Comparison of ENCODE assay signal across 13 mouse cellular contexts in the genomic region with DNA sequence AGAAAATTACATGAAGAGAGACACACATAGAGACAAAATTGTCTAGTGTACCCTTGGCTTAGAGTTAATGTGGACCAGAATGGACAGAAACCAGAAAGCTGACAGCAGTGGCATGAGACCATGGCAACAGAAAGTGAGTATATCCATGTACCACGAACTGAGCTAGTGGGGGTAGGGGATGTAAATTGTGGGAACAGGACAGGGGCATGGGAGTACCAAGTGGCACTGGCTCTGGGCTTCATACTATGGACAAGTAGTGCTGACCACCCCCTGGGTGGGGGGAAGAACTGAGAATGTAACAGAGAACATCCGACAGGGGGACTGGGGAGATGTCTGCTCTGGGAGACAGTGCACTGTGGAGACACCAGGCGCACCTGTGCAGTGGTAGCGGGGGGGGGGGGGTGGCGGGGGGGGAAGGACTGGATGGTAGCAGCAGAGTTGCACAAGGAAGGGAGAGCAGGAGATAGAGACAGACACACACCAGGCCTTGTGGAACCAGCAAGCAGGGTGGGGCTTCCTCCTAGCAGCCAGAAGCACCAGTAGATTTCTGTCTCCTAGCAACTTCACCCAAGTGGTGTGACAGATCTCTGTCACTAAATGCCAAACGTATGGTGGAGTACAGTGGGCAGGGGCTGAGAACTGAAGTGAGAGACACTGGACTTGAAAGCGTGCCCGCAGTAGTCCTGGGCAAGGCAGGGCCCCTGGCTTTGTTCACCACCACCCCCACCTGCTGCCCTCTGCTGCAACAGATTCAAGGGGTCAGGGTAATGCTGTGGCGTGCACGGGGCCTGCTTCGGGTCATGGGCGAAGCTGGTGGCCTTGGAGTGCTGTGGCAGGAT.
DNase-seq lines count a peak whose midpoint lies in the region; ATAC-seq and TF ChIP-seq lines count a peak whose summit lies in the region.
"Had no signal": no experiment of that assay in that cellular context is flagged by ENCODE, and none has a peak within 500 bp of the region (broad histone marks: within the 10 kb centered on the region; RNA-seq: fewer than 3 reads in every experiment).

No protein-coding gene starts in this region.

- H3K4me1 ChIP-seq in heart, embryonic 11.5 days (ENCODE audit: control insufficient read depth, insufficient read depth, low read length): peaks cover 4% of the 10 kb centered on the region; the same call in 1 of the 2 replicates
- H3K4me1 ChIP-seq in lung, embryonic 15.5 days: 0 out of 2 replicates have a peak, but pooled peaks cover 8% of the 10 kb centered on the region
- H3K4me1 ChIP-seq in lung, adult 2 months (ENCODE audit: control insufficient read depth, insufficient read depth, low read length): peaks cover 9% of the 10 kb centered on the region; the same call in 1 of the 2 replicates
- peaks cover 12% of the 10 kb centered on the region for H3K4me1 ChIP-seq in forebrain, embryonic 10.5 days
- H3K4me1 ChIP-seq in midbrain, embryonic 16.5 days (ENCODE audit: control insufficient read depth, insufficient read depth, low read length): peaks cover 4% of the 10 kb centered on the region; the same call in 1 of the 2 replicates

- no peak for ATAC-seq in heart, embryonic 11.5 days (replicated peaks; ENCODE audit: insufficient number of reproducible peaks, low FRiP score, low TSS enrichment)
- peak; percentile 59 for ATAC-seq in lung, embryonic 15.5 days (ENCODE audit: borderline replicate concordance, extremely low read depth, low FRiP score, low TSS enrichment)
- ATAC-seq in midbrain, embryonic 16.5 days: peak; percentile 84
- ATAC-seq in erythroblast, adult 5-6 weeks (replicated peaks; ENCODE audit: low FRiP score, poor library complexity, severe bottlenecking): no peak
- ATAC-seq: liver, embryonic 12.5 days had no signal

- DNase-seq in heart, adult 11 months: peak; percentile 84
- no peak for DNase-seq in lung, adult 2 months
- DNase-seq in forebrain, embryonic 10.5 days (ENCODE audit: extremely low spot score, low spot score): no peak
- DNase-seq in kidney, adult 11 months: no peak
- DNase-seq: B cell, adult 2 months; cerebellum, postnatal 25 days; gastrocnemius, adult 2 months; kidney, adult 2 months had no signal

- TF ChIP-seq POLR2A in lung, adult 2 months (IDR thresholded peaks at IDR 0.05; ENCODE audit: borderline replicate concordance, extremely low read depth, low read depth, low read length): no peak

- H3K9me3 ChIP-seq in heart, embryonic 11.5 days (replicated peaks; ENCODE audit: control insufficient read depth, low read length): no peaks in the 10 kb centered on the region
- no peaks in the 10 kb centered on the region for H3K9me3 ChIP-seq in lung, embryonic 15.5 days
- no peaks in the 10 kb centered on the region for H3K9me3 ChIP-seq in forebrain, embryonic 10.5 days
- H3K9me3 ChIP-seq in midbrain, embryonic 16.5 days (replicated peaks; ENCODE audit: control insufficient read depth, low read length, poor library complexity, severe bottlenecking): no peaks in the 10 kb centered on the region
- H3K9me3 ChIP-seq: liver, embryonic 12.5 days had no signal

- H3K9ac ChIP-seq in heart, embryonic 11.5 days (ENCODE audit: low read depth, low read length): no peak overlapping the region
- no peak overlapping the region for H3K9ac ChIP-seq in lung, embryonic 15.5 days
- H3K9ac ChIP-seq in midbrain, embryonic 16.5 days (ENCODE audit: low read depth, low read length): no peak overlapping the region
- H3K9ac ChIP-seq: liver, embryonic 12.5 days had no signal

- no peaks in the 10 kb centered on the region for H3K36me3 ChIP-seq in heart, embryonic 11.5 days (ENCODE audit: control insufficient read depth, insufficient read depth, low read length)
- H3K36me3 ChIP-seq in lung, embryonic 15.5 days: no peaks in the 10 kb centered on the region
- no peaks in the 10 kb centered on the region for H3K36me3 ChIP-seq in forebrain, embryonic 10.5 days (replicated peaks)
- no peaks in the 10 kb centered on the region for H3K36me3 ChIP-seq in midbrain, embryonic 16.5 days (ENCODE audit: control insufficient read depth, insufficient read depth, low read length)
- H3K36me3 ChIP-seq: liver, embryonic 12.5 days had no signal

- H3K27ac ChIP-seq in heart, embryonic 11.5 days (ENCODE audit: low read depth, low read length): no peak overlapping the region
- H3K27ac ChIP-seq in lung, embryonic 15.5 days: no peak overlapping the region
- peak overlapping the region; percentile 31; the same call in 1 of the 2 replicates for H3K27ac ChIP-seq in forebrain, embryonic 10.5 days
- no peak overlapping the region for H3K27ac ChIP-seq in midbrain, embryonic 16.5 days (ENCODE audit: low read length)
- H3K27ac ChIP-seq: gastrocnemius, adult 2 months; liver, embryonic 12.5 days had no signal

- H3K4me3 ChIP-seq in heart, embryonic 11.5 days (ENCODE audit: low read depth, low read length): no peak overlapping the region
- no peak overlapping the region for H3K4me3 ChIP-seq in lung, embryonic 15.5 days
- H3K4me3 ChIP-seq in lung, adult 2 months (replicated peaks; ENCODE audit: extremely low read depth, low read depth, low read length): no peak overlapping the region
- no peak overlapping the region for H3K4me3 ChIP-seq in forebrain, embryonic 10.5 days
- no peak overlapping the region for H3K4me3 ChIP-seq in midbrain, embryonic 16.5 days (ENCODE audit: low read depth, low read length)
- H3K4me3 ChIP-seq: gastrocnemius, adult 2 months; liver, embryonic 12.5 days had no signal

- H3K4me2 ChIP-seq in heart, embryonic 11.5 days: no peak overlapping the region
- no peak overlapping the region for H3K4me2 ChIP-seq in lung, embryonic 15.5 days
- H3K4me2 ChIP-seq in midbrain, embryonic 16.5 days (ENCODE audit: low read length): no peak overlapping the region
- H3K4me2 ChIP-seq: liver, embryonic 12.5 days had no signal

- 50% methylated on average over 12 of the region's 12 CpGs for WGBS in heart, embryonic 11.5 days (ENCODE audit: insufficient replicate concordance)
- 33% methylated on average over 11 of the region's 12 CpGs for WGBS in lung, embryonic 15.5 days
- 56% methylated on average over 11 of the region's 12 CpGs for WGBS in lung, adult 2 months
- WGBS in forebrain, embryonic 10.5 days: 58% methylated on average over 11 of the region's 12 CpGs
- 48% methylated on average over 10 of the region's 12 CpGs for WGBS in midbrain, embryonic 16.5 days

- H3K27me3 ChIP-seq in heart, embryonic 11.5 days (ENCODE audit: control insufficient read depth, insufficient read depth, low read length): no peaks in the 10 kb centered on the region
- H3K27me3 ChIP-seq in lung, embryonic 15.5 days: no peaks in the 10 kb centered on the region
- no peaks in the 10 kb centered on the region for H3K27me3 ChIP-seq in forebrain, embryonic 10.5 days (ENCODE audit: poor library complexity, severe bottlenecking)
- no peaks in the 10 kb centered on the region for H3K27me3 ChIP-seq in midbrain, embryonic 16.5 days (ENCODE audit: control insufficient read depth, insufficient read depth, low read depth, low read length)

- TF ChIP-seq CTCF in lung, adult 2 months (IDR thresholded peaks at IDR 0.05; ENCODE audit: insufficient read depth, low read length): no peak

Comparison
In these comparisons a context has a peak if more than half of its experiments do, and no peak if none do; other contexts are left out.
1. ATAC-seq: peak in lung, embryonic 15.5 days (single experiment) and midbrain, embryonic 16.5 days (single experiment); none in heart, embryonic 11.5 days (single experiment) and erythroblast, adult 5-6 weeks (single experiment).